In the genomic region with DNA sequence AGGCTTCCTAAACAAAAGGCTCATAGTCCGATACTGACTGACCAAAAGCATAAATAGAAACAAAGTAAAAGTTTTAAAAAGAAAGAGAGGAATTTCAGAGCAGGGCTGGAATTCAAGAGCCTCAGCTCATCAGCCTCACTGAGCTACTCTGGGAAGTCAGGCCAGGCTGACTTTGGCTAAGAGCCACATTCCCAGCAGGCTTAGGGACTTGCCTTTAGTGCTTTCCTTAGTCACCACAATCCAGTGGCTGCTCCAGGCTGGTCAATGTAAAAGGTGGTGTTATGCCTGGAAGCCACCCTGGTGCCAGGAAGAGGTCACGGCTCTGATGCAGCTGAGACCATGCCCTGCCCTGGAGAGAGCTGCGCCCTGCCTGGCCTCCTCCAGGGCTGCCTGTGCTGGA, we compare ENCODE assay signal across 12 mouse cellular contexts. TPM values are rescaled to one million over a fixed set of nuclear protein-coding genes. Genes with fewer than 3 reads are reported as not detected.
A peak's percentile ranks its signal among the peaks of the same experiment; 100 is the strongest.
DNase-seq lines count a peak whose midpoint lies in the region; ATAC-seq lines count a peak whose summit lies in the region.
"Had no signal": no experiment of that assay in that cellular context is flagged by ENCODE, and none has a peak within 500 bp of the region (broad histone marks: within the 10 kb centered on the region; RNA-seq: fewer than 3 reads in every experiment).

No protein-coding gene starts in this region.

- WGBS in forebrain, embryonic 11.5 days, result 81% methylated on average over 3 of the region's 3 CpGs

- no peak overlapping the region for H3K9ac ChIP-seq in forebrain, embryonic 11.5 days (ENCODE audit: low read length)
- H3K9ac ChIP-seq: stomach, embryonic 15.5 days had no signal

- no peak overlapping the region for H3K4me3 ChIP-seq in forebrain, embryonic 11.5 days (ENCODE audit: low read depth, low read length)
- H3K4me3 ChIP-seq: erythroblast, embryonic 14.5 days; stomach, embryonic 15.5 days had no signal

- no peaks in the 10 kb centered on the region for H3K36me3 ChIP-seq in forebrain, embryonic 11.5 days (ENCODE audit: control insufficient read depth, insufficient read depth, low read length)
- H3K36me3 ChIP-seq: stomach, embryonic 15.5 days had no signal

- no peaks in the 10 kb centered on the region for H3K27me3 ChIP-seq in forebrain, embryonic 11.5 days (ENCODE audit: control insufficient read depth, insufficient read depth, low read length)
- H3K27me3 ChIP-seq: stomach, embryonic 15.5 days had no signal

- no peak overlapping the region for H3K27ac ChIP-seq in forebrain, embryonic 11.5 days (ENCODE audit: low read depth, low read length)
- H3K27ac ChIP-seq: stomach, embryonic 15.5 days had no signal

- no peak for ATAC-seq in CD4-positive, CD25-positive, alpha-beta regulatory T cell, adult 4 months
- ATAC-seq in forebrain, embryonic 11.5 days (replicated peaks; ENCODE audit: low FRiP score), result no peak
- ATAC-seq: activated CD4-positive, CD25-positive, alpha-beta regulatory T cell, adult 4 months had no signal

- H3K9me3 ChIP-seq in forebrain, embryonic 11.5 days (ENCODE audit: control insufficient read depth, low read length), result no peaks in the 10 kb centered on the region
- H3K9me3 ChIP-seq: stomach, embryonic 15.5 days had no signal

- no peaks in the 10 kb centered on the region for H3K4me1 ChIP-seq in forebrain, embryonic 11.5 days (replicated peaks; ENCODE audit: control insufficient read depth, insufficient read depth, low read length)
- H3K4me1 ChIP-seq: stomach, embryonic 15.5 days had no signal

- DNase-seq in adrenal gland, adult 2 months, result peak; percentile 45
- DNase-seq in adrenal gland, postnatal 4 days (ENCODE audit: low spot score in 2 of 2), result no peak
- peak; percentile 65 for DNase-seq in kidney, postnatal 10 days
- DNase-seq in kidney, adult 11 months, result no peak
- DNase-seq in cerebellum, adult 11-12 months, result peak; percentile 77
- peak; percentile 50 for DNase-seq in lung, postnatal 14 days
- DNase-seq in forebrain, embryonic 11.5 days (ENCODE audit: low spot score), result no peak

- H3K4me2 ChIP-seq in forebrain, embryonic 11.5 days (ENCODE audit: low read depth, low read length, severe bottlenecking), result no peak overlapping the region
- H3K4me2 ChIP-seq: stomach, embryonic 15.5 days had no signal

RNA-seq across cellular contexts. Expression of a gene that starts 3.2 kb away (rescaled TPM):
- total RNA-seq in adrenal gland, adult 2 months (2021), result not detected
- polyA plus RNA-seq in adrenal gland, adult 2 months (2012; rRNA removed), result not detected in 2 replicates
- not detected for total RNA-seq in adrenal gland, postnatal 4 days (2021)
- polyA plus RNA-seq in CD4-positive, CD25-positive, alpha-beta regulatory T cell, adult 4 months (2017; shearing (Covaris generic)), result not detected
- not detected in 2 replicates for polyA plus RNA-seq in forebrain, embryonic 11.5 days (2014; fragmentation: Nextera tagmentation; extraction: Ambion mirVana)
- total RNA-seq: layer of hippocampus, postnatal 25 days had no signal
- polyA plus RNA-seq: activated CD4-positive, CD25-positive, alpha-beta regulatory T cell, adult 4 months; erythroblast, embryonic 14.5 days; stomach, embryonic 15.5 days had no signal

RNA-seq across cellular contexts. Expression of a gene that starts 8.6 kb away (rescaled TPM):
- total RNA-seq in adrenal gland, adult 2 months (2021), result 10 to 100 TPM; 36.0 to 42.7 TPM
- 31.1 and 34.0 TPM in 2 replicates for polyA plus RNA-seq in adrenal gland, adult 2 months (2012; rRNA removed)
- total RNA-seq in adrenal gland, postnatal 4 days (2021), result 10 to 100 TPM; 33.0 to 38.4 TPM
- 1 to 10 TPM; 2.1 to 2.7 TPM for polyA plus RNA-seq in CD4-positive, CD25-positive, alpha-beta regulatory T cell, adult 4 months (2017; shearing (Covaris generic))
- 6.9 and 8.1 TPM in 2 replicates for polyA plus RNA-seq in forebrain, embryonic 11.5 days (2014; fragmentation: Nextera tagmentation; extraction: Ambion mirVana)
- polyA plus RNA-seq: erythroblast, embryonic 14.5 days had no signal

RNA-seq across cellular contexts. Expression of a gene that starts 14.2 kb away (rescaled TPM):
- 1 to 10 TPM; 1.5 to 2.0 TPM for total RNA-seq in adrenal gland, adult 2 months (2021)
- 2.2 and 5.4 TPM in 2 replicates for polyA plus RNA-seq in adrenal gland, adult 2 months (2012; rRNA removed)
- total RNA-seq in adrenal gland, postnatal 4 days (2021), result 1 to 10 TPM; 3.9 to 4.7 TPM
- 1 to 10 TPM in 1 of 2 experiments, under 1 TPM in 1; 0.30 to 1.1 TPM for polyA plus RNA-seq in CD4-positive, CD25-positive, alpha-beta regulatory T cell, adult 4 months (2017; shearing (Covaris generic))
- 1.3 and 2.6 TPM in 2 replicates for polyA plus RNA-seq in forebrain, embryonic 11.5 days (2014; fragmentation: Nextera tagmentation; extraction: Ambion mirVana)
- polyA plus RNA-seq: erythroblast, embryonic 14.5 days had no signal

RNA-seq across cellular contexts. Expression of a gene that starts 30.9 kb away (rescaled TPM):
- 1 to 10 TPM; 2.3 to 4.3 TPM for total RNA-seq in adrenal gland, adult 2 months (2021)
- polyA plus RNA-seq in adrenal gland, adult 2 months (2012; rRNA removed), result 1.9 and 2.6 TPM in 2 replicates
- 10 to 100 TPM; 10.4 to 10.5 TPM for total RNA-seq in adrenal gland, postnatal 4 days (2021)
- polyA plus RNA-seq in CD4-positive, CD25-positive, alpha-beta regulatory T cell, adult 4 months (2017; shearing (Covaris generic)), result not detected
- 8.2 and 13.5 TPM in 2 replicates for polyA plus RNA-seq in forebrain, embryonic 11.5 days (2014; fragmentation: Nextera tagmentation; extraction: Ambion mirVana)
- polyA plus RNA-seq: activated CD4-positive, CD25-positive, alpha-beta regulatory T cell, adult 4 months; erythroblast, embryonic 14.5 days had no signal

Comparison
In these comparisons a context has a peak if more than half of its experiments do, and no peak if none do; other contexts are left out.
1. DNase-seq: peak in adrenal gland, adult 2 months (single experiment), kidney, postnatal 10 days (single experiment), cerebellum, adult 11-12 months (single experiment) and lung, postnatal 14 days (single experiment); none in adrenal gland, postnatal 4 days (0 of 2), kidney, adult 11 months (single experiment) and forebrain, embryonic 11.5 days (single experiment).